Mouse (Mus musculus) embryonic fibroblast, embryonic 13.5 days (primary cell): ENCODE data around the gene Usp29.

Experiments
- CTCF ChIP-seq: IDR thresholded peaks from 2 replicates; pipeline ENCODE4 v1.5.1; 2011; ENCODE audit warnings: mild to moderate bottlenecking, control low read depth, low read length, moderate library complexity, borderline replicate concordance; ENCODE audit not compliant: insufficient read depth
- POLR2A ChIP-seq: IDR thresholded peaks from 2 replicates; pipeline ENCODE4 v1.6.1; 2011; ENCODE audit warnings: low read depth, mild to moderate bottlenecking, control low read depth, low read length, moderate library complexity

GRCm38 (mm10) chr7:6903489-6903888 is 173.1 kb downstream of the Usp29 start:
- TF ChIP-seq CTCF, result no peak
- no peak for TF ChIP-seq POLR2A
